Mouse (Mus musculus): Measurements from ENCODE around the gene Calu.

GRCm38 (mm10) chr6:29388606-29389080 is 40.8 kb downstream of the Calu start:
- TF ChIP-seq POLR2A (IDR thresholded peaks at IDR 0.05; ENCODE audit: insufficient read length, low read depth) (no peak), MAX (IDR thresholded peaks at IDR 0.05; ENCODE audit: low read depth) (no peak), CEBPB (IDR thresholded peaks at IDR 0.05; ENCODE audit: insufficient read depth, poor library complexity, severe bottlenecking) (no peak), E2F4 (IDR thresholded peaks at IDR 0.05; ENCODE audit: insufficient read depth) (no peak), SRF (IDR thresholded peaks at IDR 0.05; ENCODE audit: control insufficient read depth, insufficient read length, low read depth) (no peak), MYOG (IDR thresholded peaks at IDR 0.05; ENCODE audit: control insufficient read depth in 1 of 3, insufficient read depth in 1 of 3, insufficient read length in 2 of 3, low read depth in 2 of 3) (no peak), USF1 (IDR thresholded peaks at IDR 0.05; ENCODE audit: low read depth) (no peak), REST (IDR thresholded peaks at IDR 0.05; ENCODE audit: insufficient read depth, insufficient read length) (no peak), POLR2AphosphoS2 (IDR thresholded peaks at IDR 0.05; ENCODE audit: insufficient read length, low read depth) (no peak)

Data from myocyte (in vitro differentiated cells).